Mouse (Mus musculus) stomach, postnatal 0 days (tissue): ENCODE measurements around the gene Bcl2l10. TPM values are rescaled to one million over a fixed set of nuclear protein-coding genes. Genes with fewer than 3 reads are reported as not detected.
A peak's percentile ranks its signal among the peaks of the same experiment; 100 is the strongest.

ENCODE experiments used
- ATAC-seq: fragments of 200-750 bp; cut with Nextera tagmentation; 2 replicates; pipeline ENCODE4 v1.8.0; 2017; ENCODE audit not compliant: low FRiP score, low TSS enrichment
- DNase-seq: peaks from one replicate; pipeline ENCODE4 v3.0.0-alpha.2; 2016; ENCODE audit warnings: low spot score
- H3K27ac ChIP-seq: fragments of 300-500 bp; sonication (generic); replicated peaks from 2 replicates; pipeline ENCODE4 v1.5.1; 2014; ENCODE audit warnings: mild to moderate bottlenecking, control low read depth
- H3K27me3 ChIP-seq: fragments of 300-500 bp; sonication (generic); 2 replicates; pipeline ENCODE4 v1.6.1; 2014; ENCODE audit warnings: low read length; ENCODE audit not compliant: control insufficient read depth, insufficient read depth
- H3K36me3 ChIP-seq: fragments of 300-500 bp; sonication (generic); 2 replicates; pipeline ENCODE4 v1.6.1; 2014; ENCODE audit warnings: low read length, mixed read lengths; ENCODE audit not compliant: control insufficient read depth, insufficient read depth
- H3K4me1 ChIP-seq: fragments of 300-500 bp; sonication (generic); replicated peaks from 2 replicates; pipeline ENCODE4 v1.6.1; 2014; ENCODE audit warnings: antibody characterized with exemption; ENCODE audit not compliant: control insufficient read depth, insufficient read depth
- H3K4me2 ChIP-seq: fragments of 300-500 bp; sonication (generic); replicated peaks from 2 replicates; pipeline ENCODE4 v1.6.1; 2014; ENCODE audit warnings: low read depth, mild to moderate bottlenecking, control low read depth, moderate library complexity
- H3K4me3 ChIP-seq: fragments of 300-500 bp; sonication (generic); 2 replicates; pipeline ENCODE4 v1.5.1; 2014; ENCODE audit warnings: low read depth, low read length, control low read depth
- H3K9ac ChIP-seq: fragments of 300-500 bp; sonication (generic); 2 replicates; pipeline ENCODE4 v1.6.1; 2014; ENCODE audit warnings: mild to moderate bottlenecking, low read length, control low read depth, mixed read lengths
- H3K9me3 ChIP-seq: fragments of 300-500 bp; sonication (generic); 2 replicates; pipeline ENCODE4 v1.6.1; 2016; ENCODE audit warnings: low read length; ENCODE audit not compliant: control insufficient read depth
- CTCF ChIP-seq: IDR thresholded peaks from 2 replicates; pipeline ENCODE4 v1.5.1; 2016; ENCODE audit warnings: antibody characterized with exemption, low read depth, mild to moderate bottlenecking, moderate library complexity
- EP300 ChIP-seq: optimal IDR thresholded peaks from 2 replicates; pipeline ENCODE3; 2016; ENCODE audit warnings: antibody characterized with exemption
- WGBS: fragments of 180-500 bp; shearing (Covaris S2); extraction: QIAGEN DNeasy Blood & Tissue Kit; methylation state at CpG from one replicate; pipeline ENCODE4 v1.1.7; 2014; 5-methylcytosine and 5-hydroxymethylcytosine counted together
- polyA plus RNA-seq: library from polyadenylated mRNA; unstranded; fragments of >200 nt; fragmentation: Nextera tagmentation; extraction: Ambion mirVana; gene quantifications from 2 replicates; pipeline ENCODE4 v1.2.1, GENCODE M21; 2015

Bcl2l10 gene
- not detected in 2 replicates for polyA plus RNA-seq

DNA sequence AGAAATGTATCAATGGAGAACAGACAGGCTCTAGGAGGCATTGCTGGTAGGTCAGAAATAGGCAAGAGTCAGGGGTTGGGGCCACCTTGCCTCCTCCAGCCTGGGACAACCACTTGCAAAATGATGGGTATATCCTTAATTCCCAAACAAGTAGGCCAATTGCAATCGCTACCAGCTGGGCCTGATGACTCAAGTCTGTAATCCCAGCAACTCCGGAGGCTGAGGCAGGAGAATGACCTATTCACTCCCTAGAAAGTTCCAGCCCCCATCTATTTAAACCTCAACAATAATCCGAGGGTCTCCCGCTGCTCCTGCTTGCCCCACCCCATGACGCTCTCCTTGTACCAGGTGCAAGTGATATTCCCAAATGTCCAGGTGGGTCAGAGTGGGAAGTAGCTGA, at the start of gene Bcl2l10:
Gene Bcl2l10 (plus strand): TSS at position 301 of the 400 bp plus-strand sequence.
- ATAC-seq (no peak), DNase-seq (no peak)
- no peak within 1 kb of the TSS for H3K9ac ChIP-seq
- H3K4me1 ChIP-seq: no peaks in the 10 kb centered on the region
- no peaks in the 10 kb centered on the region for H3K9me3 ChIP-seq
- H3K4me3 ChIP-seq: no peak within 1 kb of the TSS
- H3K4me2 ChIP-seq: no peak within 1 kb of the TSS
- no peaks in the 10 kb centered on the region for H3K27me3 ChIP-seq
- no peak within 1 kb of the TSS for H3K27ac ChIP-seq
- no peak for TF ChIP-seq EP300
- TF ChIP-seq CTCF: no peak
- 92% methylated on average over 5 of the region's 5 CpGs for WGBS
- H3K36me3 ChIP-seq: peaks cover 2% of the 10 kb centered on the region; the same call in 1 of the 2 replicates

- Histone ChIP-seq H3K27ac (no peak overlapping the region), H3K4me3 (no peak overlapping the region), H3K36me3 (no peaks in the 10 kb centered on the region), H3K4me1 (no peaks in the 10 kb centered on the region), H3K9me3 (no peaks in the 10 kb centered on the region), H3K27me3 (no peaks in the 10 kb centered on the region), H3K9ac (no peak overlapping the region), H3K4me2 (no peak overlapping the region)
- DNase-seq: no peak
- no peak for ATAC-seq
- 82% methylated on average over 2 of the region's 2 CpGs for WGBS
- TF ChIP-seq EP300 (no peak), CTCF (peak; percentile 63)
Measured at GRCm38 (mm10) chr9:75299342-75299741, 48.2 kb upstream of the Bcl2l10 start.

GRCm38 (mm10) chr9:75303033-75303432, 44.5 kb upstream of the Bcl2l10 start:
- no peaks in the 10 kb centered on the region for H3K4me1 ChIP-seq
- no peak overlapping the region for H3K4me3 ChIP-seq
- no peaks in the 10 kb centered on the region for H3K36me3 ChIP-seq
- no peaks in the 10 kb centered on the region for H3K9me3 ChIP-seq
- DNase-seq: no peak
- no peak overlapping the region for H3K4me2 ChIP-seq
- ATAC-seq: no peak
- no peaks in the 10 kb centered on the region for H3K27me3 ChIP-seq
- H3K27ac ChIP-seq: no peak overlapping the region
- 79% methylated on average over 2 of the region's 2 CpGs for WGBS
- TF ChIP-seq EP300 (no peak), CTCF (no peak)
- H3K9ac ChIP-seq: no peak overlapping the region

GRCm38 (mm10) chr9:75303701-75304261, 43.8 kb upstream of the Bcl2l10 start:
- no peak for DNase-seq
- Histone ChIP-seq H3K9me3 (no peaks in the 10 kb centered on the region), H3K9ac (no peak overlapping the region), H3K27me3 (no peaks in the 10 kb centered on the region), H3K4me3 (no peak overlapping the region), H3K4me2 (no peak overlapping the region), H3K36me3 (no peaks in the 10 kb centered on the region), H3K4me1 (no peaks in the 10 kb centered on the region), H3K27ac (no peak overlapping the region)
- WGBS: 44% methylated on average over 16 of the region's 16 CpGs
- no peak for TF ChIP-seq CTCF
- no peak for TF ChIP-seq EP300
- no peak; the same call in 1 of the 2 replicates for ATAC-seq

DNA sequence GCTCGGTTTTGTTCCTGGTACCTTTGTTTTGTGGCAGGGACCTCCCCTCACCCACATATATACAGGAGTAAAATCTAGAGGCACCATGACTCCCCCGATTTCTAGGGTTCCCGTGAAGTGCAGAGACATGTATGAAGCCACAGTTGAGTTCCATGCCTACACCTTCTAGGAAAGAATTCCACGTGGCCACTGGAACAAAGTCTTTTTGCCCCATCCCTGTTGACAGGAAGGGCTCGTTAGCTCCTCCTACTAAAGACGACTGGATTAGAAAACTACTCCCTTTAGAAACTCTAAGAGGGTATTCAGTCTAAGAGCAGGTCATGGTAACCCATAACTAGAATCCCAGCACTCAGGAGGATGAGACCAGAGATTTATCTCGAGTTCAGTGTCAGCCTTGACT, 43.3 kb upstream of the Bcl2l10 start:
- Histone ChIP-seq H3K27ac (no peak overlapping the region), H3K9me3 (no peaks in the 10 kb centered on the region), H3K36me3 (no peaks in the 10 kb centered on the region), H3K4me2 (no peak overlapping the region), H3K4me3 (no peak overlapping the region), H3K4me1 (no peaks in the 10 kb centered on the region), H3K9ac (no peak overlapping the region), H3K27me3 (no peaks in the 10 kb centered on the region)
- no peak for TF ChIP-seq CTCF
- 35% methylated on average over 7 of the region's 7 CpGs for WGBS
- DNase-seq (no peak), ATAC-seq (no peak)

- Histone ChIP-seq H3K27me3 (no peaks in the 10 kb centered on the region), H3K27ac (no peak within 1 kb of the TSS), H3K9ac (no peak within 1 kb of the TSS), H3K4me1 (no peaks in the 10 kb centered on the region), H3K9me3 (no peaks in the 10 kb centered on the region), H3K4me3 (no peak within 1 kb of the TSS), H3K4me2 (no peak within 1 kb of the TSS), H3K36me3 (no peaks in the 10 kb centered on the region)
- DNase-seq: no peak
- no peak for ATAC-seq
- TF ChIP-seq CTCF (no peak), EP300 (no peak)
- 77% methylated on average over 11 of the region's 11 CpGs for WGBS
Measured at GRCm38 (mm10) chr9:75306126-75306898, 41.2 kb upstream of the Bcl2l10 start, which contains the start of gene Gnb5. Gene Gnb5, plus strand, starts transcription at chr9:75306288.
